Mouse (Mus musculus): ENCODE data around the gene Sergef.

DNA sequence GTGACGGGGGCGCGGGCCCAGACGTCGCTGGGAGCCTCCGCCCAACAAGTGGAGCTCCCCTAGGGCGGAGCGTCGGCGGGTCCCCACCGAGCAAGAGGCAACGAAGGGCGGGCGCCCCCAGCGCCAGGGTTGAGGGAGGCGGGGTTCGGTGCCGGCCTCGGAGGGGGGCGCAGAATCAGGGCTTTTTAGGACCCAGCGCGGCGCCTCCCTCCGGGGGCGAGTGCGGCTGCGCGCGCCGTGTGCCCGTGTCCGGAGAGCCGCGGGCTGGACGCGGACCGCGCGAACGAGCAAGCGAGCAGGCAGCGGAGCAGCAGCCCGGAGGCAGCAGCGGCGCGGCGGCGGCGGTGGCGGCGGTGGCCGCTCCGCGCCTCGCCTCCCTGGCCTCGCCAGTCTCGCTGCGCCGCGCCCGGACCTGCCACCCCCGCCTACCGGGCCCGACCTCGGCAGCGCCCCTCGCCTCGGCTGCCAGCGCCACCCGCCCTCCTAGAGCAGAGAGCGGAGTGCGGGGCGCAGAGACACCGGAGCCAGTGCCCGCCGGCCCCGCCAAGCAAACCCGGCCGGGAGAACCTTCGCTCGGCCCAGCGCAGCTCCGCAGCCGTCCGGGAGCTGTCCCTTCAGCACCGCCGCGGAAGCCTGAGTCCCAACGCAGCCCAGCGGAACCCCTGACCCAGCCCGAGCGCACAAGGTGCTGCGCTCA lies 243.2 kb downstream of the Sergef start, which contains the start of gene Kcnc1:
- peak; percentile 52; the same call in 1 of the 2 replicates for TF ChIP-seq CTCF (IDR thresholded peaks at IDR 0.05; ENCODE audit: borderline replicate concordance, control insufficient read depth, extremely low read depth, insufficient read depth, low read length, poor library complexity)
- TF ChIP-seq POLR2A (IDR thresholded peaks at IDR 0.05; ENCODE audit: control insufficient read depth, extremely low read depth, insufficient read depth, low read length, poor library complexity), result no peak

All from thymus, adult 2 months (tissue).